Mouse (Mus musculus): Measurements from ENCODE around the gene Ppox.

The Ppox gene

DNA sequence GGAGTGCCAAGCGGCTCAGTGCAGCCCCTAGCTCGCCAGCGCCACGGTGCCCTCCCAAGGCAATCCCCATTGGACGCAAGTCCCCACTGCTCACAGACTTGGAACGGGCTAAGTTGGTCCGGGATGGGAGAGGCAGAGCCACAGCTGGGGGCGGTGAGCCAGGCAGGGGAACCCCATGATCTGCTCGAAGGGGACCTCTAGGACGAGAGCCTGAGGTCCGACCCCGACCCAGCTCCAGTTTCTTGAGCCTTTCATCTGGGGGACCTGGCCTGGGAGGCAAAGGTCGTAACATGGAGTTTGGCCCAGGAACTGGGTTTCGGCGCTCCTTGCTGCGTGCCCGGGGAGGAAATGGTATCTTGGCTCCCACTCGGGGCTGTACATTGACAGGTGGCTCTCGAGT is 5.5 kb upstream of the Ppox start:
- no peak for DNase-seq (ENCODE audit: low read depth in 2 of 2, low spot score in 2 of 2)

- DNase-seq (ENCODE audit: low read depth in 2 of 2, low spot score in 2 of 2), result no peak
Observed at GRCm38 (mm10) chr1:171285096-171285892, 4.3 kb upstream of the Ppox start.

DNA sequence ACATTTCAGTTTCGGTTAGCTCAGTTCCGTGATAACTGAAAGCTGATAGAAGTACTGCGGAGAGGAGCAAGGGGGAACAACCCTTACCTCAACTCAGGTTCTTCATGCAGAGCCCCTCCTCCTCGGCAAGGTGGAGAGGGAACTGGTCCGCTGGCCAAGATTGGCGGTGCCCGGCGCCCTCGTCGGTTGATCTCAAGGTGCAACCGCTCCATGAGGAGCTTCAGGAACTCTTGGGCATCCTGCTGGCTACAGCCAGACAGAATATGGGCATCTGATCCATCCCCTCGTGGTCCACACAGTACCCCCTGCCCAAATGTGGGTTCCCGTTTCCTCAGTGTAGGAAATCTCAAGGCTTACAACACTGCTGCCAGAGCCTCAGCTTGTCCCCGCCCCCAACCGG is 3.5 kb upstream of the Ppox start:
- no peak for DNase-seq (ENCODE audit: low read depth in 2 of 2, low spot score in 2 of 2)

- DNase-seq (ENCODE audit: low read depth in 2 of 2, low spot score in 2 of 2), result no peak
Observed at GRCm38 (mm10) chr1:171283188-171284160, 2.5 kb upstream of the Ppox start.

DNA sequence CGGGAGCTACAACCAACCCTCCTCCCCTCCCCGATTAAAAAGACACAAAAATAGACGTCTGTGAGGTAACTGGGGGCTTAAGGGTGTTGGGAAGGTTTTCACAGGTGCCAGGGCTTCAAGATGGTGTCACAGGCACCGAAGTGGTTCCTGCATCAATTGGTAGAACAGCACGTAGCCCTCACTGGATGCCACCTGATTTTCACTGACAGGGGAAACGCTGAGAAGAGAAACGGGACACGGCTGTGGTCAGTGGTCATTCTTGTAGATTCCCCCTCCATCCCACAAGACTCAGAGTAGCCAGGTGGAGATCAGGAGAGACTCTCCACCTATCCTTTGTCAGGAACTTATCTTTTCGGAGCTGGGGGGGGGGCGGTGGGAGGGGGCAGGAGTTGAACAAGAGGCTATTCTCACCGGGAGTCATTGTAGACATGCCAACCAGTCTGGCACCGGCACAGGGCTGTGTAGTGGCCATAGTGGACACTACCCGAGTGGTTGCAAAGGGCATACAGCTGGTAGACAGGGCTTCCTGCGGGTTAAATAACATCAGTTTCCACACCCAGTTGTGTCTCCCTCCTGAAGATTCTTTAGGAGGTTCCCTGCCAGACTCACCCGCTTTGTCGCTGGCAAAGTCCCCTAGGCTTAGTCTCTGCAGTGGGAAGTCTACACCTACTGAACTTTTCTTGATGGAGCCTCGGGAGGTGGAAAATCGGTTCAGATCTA is 1.3 kb upstream of the Ppox start:
- no peak for DNase-seq (ENCODE audit: low read depth in 2 of 2, low spot score in 2 of 2)

DNA sequence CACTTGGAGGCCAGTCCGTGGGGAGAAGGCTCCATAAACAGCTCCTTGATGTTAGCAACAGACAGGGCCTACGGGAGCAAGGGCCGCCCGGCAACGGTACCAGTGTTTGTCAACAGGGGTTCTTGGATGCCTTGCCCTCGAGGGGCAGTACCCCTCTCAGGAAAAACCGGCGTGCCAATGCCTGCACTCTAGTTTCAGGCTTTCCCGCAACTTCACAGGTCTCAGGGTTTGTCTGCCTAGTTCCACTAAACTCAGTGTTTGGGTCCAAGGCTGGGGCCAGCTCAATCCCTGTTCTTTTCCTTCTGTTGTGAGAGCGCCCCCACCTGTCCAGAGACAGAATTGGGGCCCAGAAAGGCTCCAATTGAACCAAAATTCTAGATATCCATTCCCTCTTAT is 540 bp upstream of the Ppox start:
- DNase-seq (ENCODE audit: low read depth in 2 of 2, low spot score in 2 of 2), result peak; percentile 56 to 74

- no peak for DNase-seq (ENCODE audit: low read depth in 2 of 2, low spot score in 2 of 2)
Observed at GRCm38 (mm10) chr1:171280250-171280915, 603 bp downstream of the Ppox start.

DNA sequence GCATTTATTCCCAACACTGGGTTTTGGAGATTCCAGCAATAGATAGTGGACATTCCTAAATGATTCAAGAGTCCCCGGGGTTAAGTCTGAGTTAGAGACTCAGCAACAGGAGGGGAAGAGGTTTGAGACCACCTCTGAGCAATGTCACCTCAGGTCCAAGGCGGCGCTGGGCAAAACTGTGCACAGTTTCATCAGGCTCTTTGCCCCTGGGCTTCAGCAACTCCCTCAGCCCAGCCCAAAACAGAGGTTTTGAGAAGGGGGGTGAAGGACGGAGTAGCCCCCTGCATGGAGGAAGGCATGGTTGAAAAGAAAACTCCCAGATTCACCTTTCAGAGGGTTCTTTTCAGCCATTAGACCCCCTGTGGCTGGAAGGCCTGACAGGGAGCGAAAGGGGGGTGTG is 1.3 kb downstream of the Ppox start:
- no peak for DNase-seq (ENCODE audit: low read depth in 2 of 2, low spot score in 2 of 2)

GRCm38 (mm10) chr1:171279012-171279705 is 1.8 kb downstream of the Ppox start:
- no peak for DNase-seq (ENCODE audit: low read depth in 2 of 2, low spot score in 2 of 2)

GRCm38 (mm10) chr1:171278436-171278835 is 2.5 kb downstream of the Ppox start:
- DNase-seq (ENCODE audit: low read depth in 2 of 2, low spot score in 2 of 2), result no peak

DNA sequence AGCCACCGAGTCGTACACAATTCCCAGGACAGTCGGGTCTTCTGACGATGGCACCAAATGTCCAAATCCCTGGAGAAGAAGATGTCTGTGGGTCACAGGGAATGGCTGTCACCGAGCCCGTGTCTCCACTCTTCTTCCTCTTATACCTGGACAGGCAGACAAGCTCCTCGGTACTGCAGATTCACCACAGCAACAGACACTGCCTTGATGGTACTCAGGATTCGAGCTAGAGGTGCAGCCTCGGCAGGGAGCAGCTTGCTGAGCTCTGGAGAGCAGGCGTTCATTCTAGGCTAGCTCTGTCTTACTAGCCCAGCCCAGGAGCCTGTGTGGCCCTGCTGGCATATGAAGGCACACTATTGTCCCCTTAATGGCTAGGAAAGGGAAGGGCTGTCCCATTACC is 3.2 kb downstream of the Ppox start:
- no peak for DNase-seq (ENCODE audit: low read depth in 2 of 2, low spot score in 2 of 2)

DNA sequence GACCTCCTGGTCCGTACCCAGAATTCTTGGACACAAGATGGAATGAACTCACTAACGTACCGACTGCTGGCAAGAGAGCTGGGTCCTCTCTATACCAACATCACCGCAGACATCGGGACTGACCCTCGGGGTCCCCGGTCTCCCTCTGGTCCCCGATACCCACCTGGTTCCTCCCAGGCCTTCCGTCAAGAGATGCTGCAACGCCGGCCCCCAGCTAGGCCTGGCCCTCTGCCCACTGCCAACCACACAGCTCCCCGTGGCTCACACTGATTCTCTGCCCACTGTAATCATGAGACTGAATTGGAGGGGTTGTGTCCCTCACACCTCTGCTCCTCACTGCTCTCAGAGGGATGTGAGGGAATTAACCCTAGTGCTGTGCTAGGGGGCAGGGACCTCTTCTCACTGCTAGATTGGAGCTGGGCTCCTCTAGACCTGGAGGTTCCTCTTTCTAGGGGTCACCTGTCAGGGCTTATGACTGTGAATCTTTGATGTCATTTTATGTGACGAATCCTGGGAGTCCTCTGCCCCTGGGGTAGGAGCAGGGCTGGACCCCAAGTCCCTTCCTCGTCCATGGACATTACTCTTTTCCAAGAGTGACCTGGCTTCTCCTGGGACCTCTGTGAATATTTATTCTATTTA is 4.8 kb downstream of the Ppox start:
- DNase-seq (ENCODE audit: low read depth in 2 of 2, low spot score in 2 of 2), result no peak

DNA sequence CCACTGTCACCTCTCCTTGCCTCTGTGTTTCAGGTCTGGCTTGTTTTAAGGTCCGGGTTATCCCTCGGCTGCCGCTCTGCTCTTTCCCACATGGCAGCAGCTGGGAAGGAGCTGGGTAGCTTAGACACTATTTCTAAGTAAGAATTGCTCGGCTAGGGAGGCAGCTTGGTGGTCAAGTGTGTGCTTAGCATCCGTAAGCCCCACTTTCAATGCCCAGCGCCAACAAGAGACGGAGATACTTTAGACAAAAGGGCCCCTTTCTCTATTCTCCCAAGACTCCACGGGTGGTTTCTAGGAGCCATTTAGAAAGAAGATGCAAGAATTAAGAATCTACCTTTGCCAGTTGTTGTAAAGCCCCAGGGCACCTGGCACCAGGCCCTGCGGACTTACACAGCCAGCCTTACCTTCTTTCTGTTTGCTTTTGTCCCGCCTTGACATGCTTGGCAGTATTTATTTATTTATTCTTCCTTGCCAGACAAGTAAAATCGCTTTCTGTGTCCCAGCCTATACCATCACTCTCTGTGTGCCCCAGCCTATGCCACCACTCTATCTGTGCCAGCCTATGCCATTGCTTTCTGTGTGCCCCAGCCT is 5.7 kb downstream of the Ppox start:
- no peak for DNase-seq (ENCODE audit: low read depth in 2 of 2, low spot score in 2 of 2)

DNA sequence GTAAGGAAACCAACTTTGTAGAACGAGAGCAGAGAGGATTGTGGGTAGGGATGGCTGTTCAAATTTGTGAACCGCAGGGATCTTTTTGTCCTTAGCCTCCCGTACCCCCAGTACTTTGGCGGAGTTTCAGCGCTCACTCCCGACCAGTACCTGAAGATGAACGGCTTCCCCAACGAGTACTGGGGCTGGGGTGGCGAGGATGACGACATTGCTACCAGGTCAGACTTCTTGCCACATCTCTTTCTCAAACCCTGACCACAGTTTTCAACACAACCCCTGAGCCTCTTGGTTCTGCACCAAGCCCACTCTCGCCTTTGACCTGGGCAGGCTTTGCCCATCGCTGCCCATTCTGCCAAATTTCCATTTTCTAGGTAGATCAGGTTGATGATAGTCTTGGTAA is 6.8 kb downstream of the Ppox start:
- no peak for DNase-seq (ENCODE audit: low read depth in 2 of 2, low spot score in 2 of 2)

DNA sequence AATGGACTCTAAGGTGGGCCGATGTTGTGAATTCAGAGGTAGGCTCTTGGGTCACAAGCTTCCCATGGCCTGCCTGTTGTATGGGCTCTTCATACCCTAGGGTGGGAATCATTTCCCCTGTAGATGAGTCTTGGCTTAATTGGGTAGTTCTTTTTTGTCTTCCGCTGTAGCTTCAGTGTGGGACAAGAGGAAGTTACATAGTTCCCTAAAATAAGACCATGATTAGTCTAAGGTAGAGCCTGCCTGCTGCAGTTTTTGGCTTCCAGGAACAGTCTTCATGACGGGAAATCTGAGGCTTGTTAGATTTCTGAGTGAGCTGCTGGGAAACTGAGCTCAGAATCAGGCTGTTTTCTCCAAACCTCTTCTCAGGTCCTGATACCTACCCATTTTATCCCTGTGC is 8.9 kb downstream of the Ppox start:
- DNase-seq (ENCODE audit: low read depth in 2 of 2, low spot score in 2 of 2), result no peak

GRCm38 (mm10) chr1:171271622-171272021 is 9.4 kb downstream of the Ppox start:
- no peak for DNase-seq (ENCODE audit: low read depth in 2 of 2, low spot score in 2 of 2)

DNA sequence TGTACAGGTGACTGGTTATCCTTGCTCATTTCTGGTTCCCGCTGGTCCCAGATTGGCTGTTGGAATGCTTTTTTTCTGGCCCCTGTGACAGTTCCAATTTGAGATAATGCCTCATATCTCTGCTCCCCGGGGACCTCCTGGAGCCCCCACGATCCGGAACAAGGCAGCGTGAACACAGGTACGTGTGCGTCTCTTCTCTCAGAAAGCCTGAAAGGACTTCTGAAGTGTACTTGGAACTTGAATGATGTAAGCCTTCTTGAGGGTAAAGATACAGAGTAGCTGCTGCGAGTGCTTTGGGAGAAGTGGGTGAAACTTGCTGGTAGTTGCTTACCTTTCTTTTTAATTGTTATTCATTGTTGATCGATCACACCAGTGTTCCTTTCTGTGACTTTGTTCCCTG is 9.8 kb downstream of the Ppox start:
- no peak for DNase-seq (ENCODE audit: low read depth in 2 of 2, low spot score in 2 of 2)

GRCm38 (mm10) chr1:171270573-171270900 is 10.4 kb downstream of the Ppox start:
- DNase-seq (ENCODE audit: low read depth in 2 of 2, low spot score in 2 of 2), result no peak

GRCm38 (mm10) chr1:171269848-171270572 is 11.0 kb downstream of the Ppox start, which contains the start of gene B4galt3:
Gene B4galt3, plus strand, starts transcription at chr1:171270328.
- peak; percentile 91 to 96 for DNase-seq (ENCODE audit: low read depth in 2 of 2, low spot score in 2 of 2)
